Mouse (Mus musculus): ENCODE data around the gene Senp7. TPM values are rescaled to one million over a fixed set of nuclear protein-coding genes. Genes with fewer than 3 reads are reported as not detected.
"Not testable (repeated sequence)": the region's sequence is repeated elsewhere in the genome, so short reads cannot be mapped to it uniquely, and the experiment has no call there.

Senp7 gene
- total RNA-seq, 2 experiments from 2014 or later = 15.0 to 32.8 TPM

DNA sequence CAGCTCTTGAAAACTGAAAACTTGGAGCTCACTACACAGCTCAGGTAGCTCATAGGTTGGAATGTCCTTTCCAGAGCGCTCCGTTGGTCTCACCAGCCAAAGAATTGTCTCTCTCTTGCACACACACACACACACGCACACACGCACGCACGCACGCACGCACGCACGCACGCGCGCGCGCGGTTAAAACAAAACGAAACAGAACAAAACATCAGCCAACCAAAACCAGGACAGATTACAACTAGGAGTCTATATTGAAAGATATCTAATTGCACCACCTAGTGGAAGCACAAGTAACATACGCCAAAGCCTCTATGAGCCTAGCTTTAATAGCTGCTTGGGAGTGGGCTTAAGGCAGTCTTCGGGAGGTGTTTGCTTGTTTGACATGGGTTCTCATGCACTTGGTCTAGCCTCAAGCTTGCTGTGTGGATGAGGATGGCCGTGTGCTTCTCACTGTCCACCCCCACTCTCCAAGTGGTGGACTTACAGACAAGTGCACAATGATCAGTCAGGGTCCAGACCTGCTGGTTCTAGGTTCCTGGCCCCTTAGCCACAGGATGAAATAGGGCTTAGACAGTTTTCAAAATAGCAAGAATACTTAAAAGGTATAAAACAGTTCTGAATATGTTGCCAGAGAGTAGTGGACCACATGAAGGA is 16.3 kb downstream of the Senp7 start:
- ATAC-seq (replicated peaks; ENCODE audit: poor library complexity) = peak; percentile 88

DNA sequence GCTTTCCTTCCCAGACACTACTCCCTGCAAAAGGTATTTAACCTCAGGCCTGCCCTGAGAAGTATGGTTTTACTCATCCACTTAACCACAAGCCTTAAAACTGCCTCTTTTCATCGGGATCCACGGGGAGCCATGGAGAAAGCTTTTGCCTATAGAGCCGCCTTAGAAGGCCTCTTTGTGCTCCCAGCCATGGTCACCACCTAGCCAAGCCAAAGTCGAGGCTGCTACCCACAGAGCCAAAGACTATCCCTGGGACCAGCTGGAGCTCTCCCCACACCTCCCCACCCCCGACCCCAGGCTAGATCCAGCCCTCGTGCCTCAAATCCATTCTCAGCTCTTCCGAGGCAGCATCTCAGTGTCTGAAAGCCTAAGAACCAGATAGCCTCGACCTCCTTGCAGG is 18.0 kb downstream of the Senp7 start:
- no peak for ATAC-seq (replicated peaks; ENCODE audit: poor library complexity)

DNA sequence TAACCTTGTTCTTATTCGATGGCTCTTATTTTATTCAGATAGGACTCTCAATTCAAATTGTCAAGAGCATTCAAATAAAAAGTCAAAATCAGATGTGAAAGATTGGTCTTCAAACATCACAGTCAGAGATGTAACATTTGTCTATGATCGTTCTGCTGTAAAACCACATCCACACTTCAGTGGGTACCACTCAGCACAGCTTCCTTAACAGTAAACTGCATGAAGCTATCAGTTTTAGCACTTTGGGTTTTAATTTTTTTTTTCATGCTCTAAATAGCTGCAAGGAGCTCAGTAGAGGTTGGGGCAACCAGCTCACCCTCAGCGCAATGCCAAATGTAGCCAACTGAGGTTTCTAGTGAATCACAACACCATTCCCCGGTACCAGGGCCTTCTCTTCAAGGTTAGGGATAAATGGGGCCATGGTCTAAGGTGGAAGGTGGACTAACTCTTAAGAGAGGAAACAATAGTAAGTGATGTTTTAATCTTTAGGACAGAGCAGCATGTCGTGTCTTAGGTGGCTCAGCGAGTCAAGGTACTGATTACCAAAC is 20.5 kb downstream of the Senp7 start:
- ATAC-seq (replicated peaks; ENCODE audit: poor library complexity) = no peak

DNA sequence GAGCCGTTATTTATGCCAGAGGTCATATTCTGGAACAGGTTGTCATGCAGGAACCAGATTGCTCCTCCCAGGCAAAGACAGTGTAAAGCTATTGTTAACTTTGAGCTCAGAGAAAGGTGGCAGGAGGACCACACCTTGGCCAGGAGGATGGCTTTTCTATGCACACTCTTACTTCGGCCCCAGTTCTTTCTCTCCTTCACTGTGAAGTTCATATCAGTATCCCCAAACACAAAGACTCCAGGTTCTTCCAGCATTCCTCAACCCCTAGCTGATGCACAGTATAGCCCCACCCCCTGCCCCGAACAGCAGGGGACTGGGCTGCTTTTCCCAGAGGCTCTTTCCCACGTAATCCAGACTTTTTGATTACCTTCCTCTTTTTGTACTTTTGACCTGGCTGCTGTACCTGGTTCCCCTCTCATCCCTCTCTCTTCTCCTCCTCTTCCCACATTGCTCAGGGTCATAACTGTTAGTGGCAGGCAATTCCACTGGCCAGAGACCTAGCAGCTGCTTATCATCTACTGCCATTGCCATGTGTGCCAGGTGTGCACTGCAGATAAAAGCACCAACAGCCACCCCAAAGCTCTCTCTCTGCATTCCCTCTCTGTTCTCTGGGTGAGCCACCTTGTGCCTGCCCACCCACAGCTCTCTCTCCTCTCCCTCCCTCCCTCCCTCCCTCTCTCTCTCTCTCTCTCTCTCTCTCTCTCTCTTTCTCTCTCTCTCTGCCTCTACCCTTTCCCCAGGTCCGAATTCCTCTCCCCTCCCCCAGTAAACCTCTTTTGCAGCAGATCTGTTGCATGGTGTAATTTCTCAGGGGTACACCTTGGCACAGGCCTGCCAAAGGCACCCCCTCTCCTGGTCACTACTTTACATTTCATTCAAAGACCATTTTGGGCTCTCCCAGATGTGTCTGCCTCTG is 23.4 kb downstream of the Senp7 start:
- peak; percentile 79 for ATAC-seq (replicated peaks; ENCODE audit: poor library complexity)

DNA sequence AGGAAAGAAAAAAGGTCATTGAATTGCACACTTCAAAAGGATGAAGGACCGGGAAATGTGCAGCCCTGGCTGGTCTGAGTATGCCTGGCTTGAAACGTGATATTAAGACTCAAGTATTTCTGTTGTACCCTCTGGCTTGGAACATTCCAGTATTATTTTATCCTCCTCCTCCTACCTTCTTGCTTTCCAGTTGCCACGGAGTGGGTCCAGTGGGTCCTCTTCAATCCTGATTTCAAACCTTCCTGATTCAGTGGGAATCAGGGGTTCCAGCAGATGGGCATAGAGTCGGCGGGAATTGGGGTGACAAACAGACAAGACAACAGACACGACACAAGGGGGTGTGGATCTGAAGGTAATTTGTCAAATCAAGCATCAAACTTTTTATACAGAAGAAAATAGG is 24.4 kb downstream of the Senp7 start:
- no peak for ATAC-seq (replicated peaks; ENCODE audit: poor library complexity)

DNA sequence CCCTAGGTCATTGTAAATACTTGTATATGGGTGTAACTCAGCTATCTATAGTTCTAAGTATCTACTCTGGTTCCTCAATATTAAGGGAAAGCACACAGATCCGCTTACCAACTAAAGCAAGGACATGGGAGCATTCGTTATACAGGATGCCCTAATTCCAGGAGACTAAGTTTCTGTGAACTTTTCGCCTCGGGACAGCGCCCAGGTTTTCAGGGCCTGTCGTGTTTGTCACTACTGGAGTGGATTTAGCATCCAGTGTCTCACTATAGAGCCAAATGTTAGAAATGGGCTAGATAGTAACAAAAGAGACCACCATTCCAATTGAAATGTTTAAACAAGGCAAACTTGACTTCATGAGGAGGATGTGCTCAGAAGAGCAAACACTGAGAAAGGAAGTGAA is 25.0 kb downstream of the Senp7 start:
- ATAC-seq (replicated peaks; ENCODE audit: poor library complexity) = not testable (repeated sequence)

DNA sequence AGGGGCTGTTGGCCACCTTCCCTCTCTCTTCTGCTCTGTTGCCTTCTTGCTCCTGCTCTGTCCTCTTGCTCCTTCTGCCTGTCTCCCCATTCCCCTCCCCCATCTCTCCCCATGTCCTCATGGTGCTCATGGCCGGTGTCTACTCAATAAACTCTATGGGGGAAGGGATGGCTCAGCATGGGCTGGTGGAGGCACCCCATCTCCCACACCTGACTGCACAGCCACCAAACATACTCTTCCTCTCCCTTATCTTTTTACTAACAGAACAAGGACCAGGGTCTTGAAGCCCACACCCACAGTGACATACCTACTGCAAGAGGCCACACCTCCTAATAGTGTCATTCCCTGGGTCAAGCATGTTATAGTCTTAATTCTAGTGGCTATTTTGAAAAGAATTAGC is 26.0 kb downstream of the Senp7 start:
- no peak for ATAC-seq (replicated peaks; ENCODE audit: poor library complexity)

DNA sequence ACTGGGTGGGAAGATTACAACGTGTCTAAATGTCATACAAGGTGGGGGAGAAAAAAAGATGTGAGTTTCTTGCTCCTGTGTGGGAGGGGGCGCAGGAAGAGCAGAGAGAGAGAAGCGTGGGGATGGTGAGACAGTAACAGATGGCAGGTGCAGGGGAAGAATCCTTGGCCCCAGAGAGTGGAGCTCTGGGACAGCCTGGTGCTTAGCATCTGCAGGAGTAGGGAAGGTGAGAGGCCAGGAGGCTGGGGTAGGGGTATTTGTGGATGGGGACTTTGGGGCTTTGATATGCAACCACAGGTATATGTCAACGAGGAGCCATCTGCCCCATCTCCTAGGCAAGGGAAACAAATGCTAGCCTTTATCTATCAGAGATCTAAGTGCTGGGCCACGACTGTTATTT is 26.4 kb downstream of the Senp7 start:
- no peak for ATAC-seq (replicated peaks; ENCODE audit: poor library complexity)

DNA sequence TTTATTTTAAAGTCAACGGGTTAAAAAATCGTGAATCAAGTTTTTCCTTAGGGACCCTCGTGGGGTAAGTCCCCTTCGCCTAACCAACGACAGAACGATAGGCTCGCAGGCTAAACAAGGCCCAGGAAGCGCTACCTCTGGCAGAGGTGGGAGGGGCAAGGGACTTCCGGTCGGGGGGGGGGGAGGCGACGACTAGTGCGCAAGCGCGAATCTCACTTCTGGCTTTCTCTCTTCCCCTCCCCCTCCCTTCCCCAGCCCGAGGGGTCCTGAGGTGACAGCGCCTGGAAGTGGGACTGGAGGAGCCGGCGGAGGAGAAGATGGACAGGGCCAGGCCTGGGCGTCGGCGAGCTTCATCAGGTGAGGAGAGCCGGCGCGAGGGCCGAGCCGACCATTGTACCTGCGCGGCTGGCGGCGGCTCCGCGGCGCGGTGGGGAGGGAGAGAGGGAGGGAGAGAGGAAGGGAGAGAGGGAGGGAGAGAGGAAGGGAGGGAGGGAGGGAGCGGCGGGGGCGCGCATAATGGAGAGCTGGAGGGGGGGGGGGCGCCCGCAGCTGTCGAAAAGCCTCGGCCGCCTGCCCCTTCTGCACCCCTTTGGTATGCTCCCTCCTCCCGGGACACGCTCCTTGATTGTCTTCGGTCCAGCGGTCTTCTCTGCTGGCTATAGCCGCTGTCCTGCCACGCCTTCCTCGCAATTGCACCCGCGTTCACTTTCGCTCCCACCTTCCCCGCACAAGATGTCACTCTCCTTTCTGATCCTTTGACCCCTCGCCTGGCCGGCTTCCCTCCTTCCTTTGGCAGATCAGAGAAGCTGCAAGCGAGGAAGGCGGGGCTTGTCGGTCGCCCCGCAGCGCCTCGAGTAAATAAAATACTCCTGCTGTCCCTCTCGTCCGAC is 27.3 kb downstream of the Senp7 start:
- ATAC-seq (replicated peaks; ENCODE audit: poor library complexity) = peak; percentile 57

DNA sequence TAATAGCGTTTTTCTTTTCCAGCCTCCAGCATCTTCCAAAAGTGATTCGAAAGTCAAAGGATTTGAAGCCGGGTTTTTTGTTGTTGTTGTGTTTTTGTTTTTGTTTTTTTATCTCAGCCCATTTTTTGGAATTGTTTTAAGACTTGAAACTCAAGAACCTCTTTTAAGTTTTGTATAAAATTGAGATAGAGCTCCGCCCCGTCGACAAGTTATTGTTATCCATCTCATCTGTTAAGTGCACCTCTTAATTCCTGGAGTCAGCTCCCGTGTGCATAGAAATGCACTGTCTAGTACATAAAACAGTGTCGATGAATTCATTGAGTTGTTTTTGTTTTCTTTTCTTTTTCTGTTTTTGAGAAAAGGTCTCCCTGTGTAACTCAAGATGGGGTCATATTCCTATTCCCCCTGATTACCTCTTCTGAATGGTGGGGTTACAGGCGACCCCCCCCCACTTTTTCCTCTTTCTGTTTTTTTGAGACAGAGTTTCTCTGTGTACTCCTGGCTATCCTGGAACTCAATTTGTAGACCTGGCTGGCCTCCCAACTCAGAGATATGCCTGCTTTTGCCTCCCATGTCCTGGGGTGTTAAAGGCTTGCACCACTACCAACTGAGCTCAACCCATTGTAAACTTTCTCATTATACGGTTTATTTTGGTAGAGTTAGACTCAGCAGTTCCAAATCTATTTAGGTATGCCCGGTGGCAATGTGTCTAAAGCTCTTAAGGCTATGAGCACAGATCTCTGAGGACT is 28.2 kb downstream of the Senp7 start:
- ATAC-seq (replicated peaks; ENCODE audit: poor library complexity) = no peak

DNA sequence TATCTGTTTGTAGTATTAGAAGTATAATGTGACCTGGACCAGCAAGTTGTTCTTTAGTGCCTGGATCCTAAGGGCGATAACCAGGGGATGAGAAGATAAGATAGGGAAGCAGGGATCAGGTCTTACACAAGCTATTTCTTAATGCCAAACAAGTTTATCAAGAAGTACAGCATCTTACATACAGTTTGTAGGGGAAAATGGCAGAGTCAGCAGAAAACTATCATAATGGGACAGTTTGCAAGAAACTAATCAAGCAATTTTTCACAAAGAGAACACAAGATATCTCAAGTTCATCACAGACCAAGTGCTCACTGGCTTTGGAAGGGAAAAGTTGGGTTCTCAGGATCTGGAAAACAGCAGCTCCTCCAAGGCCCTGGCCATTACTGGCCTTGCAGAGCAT is 31.3 kb downstream of the Senp7 start:
- no peak for ATAC-seq (replicated peaks; ENCODE audit: poor library complexity)

DNA sequence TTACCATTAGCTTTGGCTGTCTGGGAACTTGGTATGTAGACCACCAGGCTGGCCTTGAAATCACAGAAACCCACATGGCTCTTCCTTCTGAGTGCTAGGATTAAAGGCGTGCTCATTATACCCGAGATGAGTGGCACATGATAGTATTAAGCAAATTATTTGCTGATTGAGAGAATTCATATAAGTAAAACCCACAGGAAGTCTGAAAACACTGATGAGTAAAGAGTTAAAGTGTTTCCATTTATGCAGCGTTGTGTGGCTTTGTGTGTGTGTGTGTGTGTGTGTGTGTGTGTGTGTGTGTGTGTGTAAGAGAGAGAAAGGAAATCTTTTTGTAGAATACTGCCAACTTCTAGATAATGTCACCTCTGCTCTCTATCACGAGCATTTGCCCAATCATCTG is 33.6 kb downstream of the Senp7 start:
- no peak for ATAC-seq (replicated peaks; ENCODE audit: poor library complexity)

DNA sequence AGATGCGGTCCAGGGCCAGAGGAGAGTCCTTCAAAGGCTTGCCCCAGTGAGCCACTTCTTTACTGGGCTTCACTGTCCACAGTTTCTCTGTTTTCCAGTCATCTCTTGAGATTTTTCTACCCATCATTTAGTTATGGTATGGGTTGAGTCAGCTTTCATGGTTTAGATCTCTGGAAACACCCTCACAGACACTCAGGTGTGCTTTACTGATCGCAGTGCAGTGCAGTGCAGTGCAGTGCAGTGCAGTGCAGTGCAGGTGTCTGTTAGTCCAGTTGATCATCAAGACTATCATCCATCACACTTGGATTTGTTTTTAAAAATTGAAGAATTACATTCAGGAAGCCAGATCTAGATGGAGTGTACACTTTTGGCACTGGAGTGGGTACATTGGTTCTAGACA is 38.2 kb downstream of the Senp7 start:
- no peak for ATAC-seq (replicated peaks; ENCODE audit: poor library complexity)

DNA sequence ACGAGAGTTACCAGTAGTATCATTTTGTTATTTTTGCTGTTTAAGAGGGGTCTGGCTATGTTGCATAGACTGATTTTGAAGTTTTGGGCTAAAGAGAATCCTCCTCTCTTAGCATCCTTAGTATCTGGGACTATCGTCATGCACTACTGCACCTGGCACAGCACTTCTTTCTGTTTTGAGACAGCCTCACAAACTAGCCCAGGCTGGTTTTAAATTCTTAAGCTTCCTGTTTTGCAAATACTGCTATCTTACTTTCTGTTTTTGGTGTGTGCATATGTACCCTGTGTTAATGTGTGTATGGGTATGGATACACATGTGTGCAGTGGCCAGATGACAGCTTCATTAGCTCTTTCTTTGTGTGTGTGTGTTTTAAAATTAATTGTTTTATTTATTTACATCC is 42.2 kb downstream of the Senp7 start:
- ATAC-seq (replicated peaks; ENCODE audit: poor library complexity) = no peak

DNA sequence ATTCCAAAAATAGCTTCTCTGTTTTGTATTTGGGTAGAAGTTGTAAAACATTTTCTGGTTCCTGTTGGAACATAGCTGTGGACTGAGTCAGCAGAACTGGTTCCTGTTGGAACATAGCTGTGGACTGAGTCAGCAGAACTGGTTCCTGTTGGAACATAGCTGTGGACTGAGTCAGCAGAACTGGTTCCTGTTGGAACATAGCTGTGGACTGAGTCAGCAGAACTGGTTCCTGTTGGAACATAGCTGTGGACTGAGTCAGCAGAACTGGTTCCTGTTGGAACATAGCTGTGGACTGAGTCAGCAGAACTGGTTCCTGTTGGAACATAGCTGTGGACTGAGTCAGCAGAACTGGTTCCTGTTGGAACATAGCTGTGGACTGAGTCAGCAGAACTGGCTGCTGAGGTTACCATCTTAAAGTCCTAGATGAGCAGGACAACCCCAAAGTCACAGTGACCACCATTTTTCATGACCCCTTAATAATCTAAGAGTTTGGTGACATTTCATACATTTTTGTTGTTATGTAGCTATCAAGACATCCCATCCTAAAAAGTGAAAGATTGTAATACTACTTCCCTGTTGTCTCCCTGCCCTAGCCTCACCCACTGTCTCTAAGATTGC is 48.4 kb downstream of the Senp7 start:
- ATAC-seq (replicated peaks; ENCODE audit: poor library complexity) = not testable (repeated sequence)

DNA sequence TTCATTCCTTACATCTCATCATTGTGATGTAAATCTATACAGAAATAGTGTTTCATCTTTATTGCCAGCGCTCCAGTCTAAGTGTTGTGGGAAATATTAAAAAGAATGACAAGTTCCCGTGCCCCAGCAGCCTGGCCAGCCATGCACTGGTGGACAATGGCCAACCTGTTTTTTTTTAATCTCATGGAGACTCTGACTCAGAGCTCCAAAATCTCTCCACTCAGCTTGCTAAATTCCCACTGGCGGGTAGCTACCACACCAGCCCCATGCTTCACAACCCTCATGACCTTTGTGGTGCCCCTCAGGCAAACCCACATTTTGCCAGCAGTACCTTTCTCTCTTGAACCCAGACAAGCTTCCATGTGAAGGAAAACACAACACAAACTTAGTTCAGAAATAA is 67.6 kb downstream of the Senp7 start:
- no peak for ATAC-seq (replicated peaks; ENCODE audit: poor library complexity)

DNA sequence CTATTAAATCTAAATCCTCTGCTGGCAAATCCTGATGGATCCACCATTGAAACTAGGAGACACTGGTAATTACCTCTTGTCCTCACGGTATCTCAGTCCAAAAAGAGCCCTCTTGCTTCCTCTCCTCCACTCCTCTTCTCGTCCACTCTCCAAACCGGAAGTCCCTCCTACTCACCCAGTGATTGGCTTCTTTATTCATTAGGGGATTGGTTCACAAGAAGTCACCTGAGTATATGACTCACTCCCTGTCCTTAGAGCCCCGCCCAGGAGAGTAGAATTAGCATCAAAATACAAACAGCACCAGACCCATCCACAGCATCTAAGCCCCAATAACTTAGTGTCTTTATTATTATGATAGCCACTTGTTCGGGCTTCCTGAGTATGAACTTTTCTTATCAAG is 68.0 kb downstream of the Senp7 start:
- ATAC-seq (replicated peaks; ENCODE audit: poor library complexity) = no peak

DNA sequence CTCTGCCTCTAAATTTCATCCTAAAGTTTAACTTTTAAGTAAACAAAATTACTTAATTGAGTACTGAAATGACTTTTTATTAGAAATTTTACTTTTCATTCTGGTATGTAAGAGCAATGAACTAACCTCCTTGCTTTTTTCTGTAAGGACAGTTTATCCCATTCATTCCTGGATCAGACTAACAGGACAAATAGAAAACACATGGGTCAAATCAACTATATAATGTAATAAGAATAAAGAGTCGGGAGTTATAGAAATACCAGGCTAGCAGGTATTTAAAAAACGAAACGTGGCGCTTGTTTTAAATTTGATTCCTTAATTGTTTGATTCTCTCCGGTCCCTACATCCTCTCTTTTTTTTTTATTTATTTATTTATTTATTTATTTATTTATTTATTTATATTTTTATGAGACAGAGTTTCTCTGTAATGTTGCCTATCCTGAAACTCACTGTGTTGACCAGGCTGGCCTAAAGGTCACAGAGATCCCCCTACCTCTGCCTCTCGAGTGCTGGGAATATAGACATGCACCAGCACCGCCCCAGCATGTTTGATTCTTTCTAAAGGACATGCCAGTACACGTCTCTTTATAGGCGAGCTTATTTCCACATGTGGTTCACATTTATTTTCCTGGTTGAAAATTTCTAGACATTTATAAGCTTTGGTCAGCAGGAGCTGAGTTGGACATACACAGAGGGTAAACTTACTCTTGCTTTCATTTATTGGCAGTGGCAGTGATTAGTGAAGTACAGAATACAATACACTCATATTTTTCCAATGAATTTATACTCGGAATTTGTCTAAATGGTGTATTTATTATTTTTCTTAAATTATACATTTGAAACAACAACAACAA is 69.4 kb downstream of the Senp7 start:
- no peak for ATAC-seq (replicated peaks; ENCODE audit: poor library complexity)

DNA sequence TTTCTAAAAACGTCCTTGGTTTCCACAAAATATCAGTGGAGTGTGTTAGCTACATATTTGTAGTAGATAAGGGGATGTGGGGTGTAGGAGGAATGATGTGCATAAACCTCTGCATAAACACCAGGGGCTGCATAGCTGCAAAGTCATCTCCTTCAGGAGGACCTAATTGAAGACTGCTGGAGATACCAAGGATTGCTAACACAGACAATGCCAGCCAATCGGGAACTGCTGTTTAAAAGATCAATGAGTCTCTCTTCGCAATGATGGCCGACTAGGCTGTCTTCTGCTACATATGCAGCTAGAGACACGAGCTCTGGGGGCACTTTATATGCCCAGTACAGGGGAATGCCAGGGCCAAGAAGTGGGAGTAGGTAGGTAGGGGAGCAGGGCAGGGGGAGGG is 74.4 kb downstream of the Senp7 start:
- no peak for ATAC-seq (replicated peaks; ENCODE audit: poor library complexity)

Data from megakaryocyte progenitor cell, adult 5-6 weeks (primary cell).